Mouse (Mus musculus): ENCODE measurements around the gene Nme7.
A peak's percentile ranks its signal among the peaks of the same experiment; 100 is the strongest.

Gene Nme7

DNA sequence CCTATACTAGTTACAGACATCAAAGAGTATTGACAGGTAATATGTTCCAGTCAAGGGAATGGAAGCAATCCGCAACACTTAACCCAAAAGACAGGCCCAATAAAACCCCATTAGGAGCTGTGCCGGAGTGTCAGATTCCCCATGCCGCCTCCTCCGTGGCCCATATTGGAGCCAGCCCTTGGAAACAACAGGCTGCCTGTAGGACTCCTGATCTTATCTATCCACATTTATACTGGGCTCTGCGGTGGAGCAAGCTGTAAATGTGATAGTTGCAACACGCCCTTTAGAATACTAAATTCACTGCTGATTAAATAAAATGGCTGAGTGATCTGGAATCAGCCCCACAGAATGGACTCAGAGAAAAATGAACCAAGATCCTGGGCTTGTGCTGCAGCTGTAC is 130.1 kb downstream of the Nme7 start:
- DNase-seq (ENCODE audit: low read depth): no peak

DNA sequence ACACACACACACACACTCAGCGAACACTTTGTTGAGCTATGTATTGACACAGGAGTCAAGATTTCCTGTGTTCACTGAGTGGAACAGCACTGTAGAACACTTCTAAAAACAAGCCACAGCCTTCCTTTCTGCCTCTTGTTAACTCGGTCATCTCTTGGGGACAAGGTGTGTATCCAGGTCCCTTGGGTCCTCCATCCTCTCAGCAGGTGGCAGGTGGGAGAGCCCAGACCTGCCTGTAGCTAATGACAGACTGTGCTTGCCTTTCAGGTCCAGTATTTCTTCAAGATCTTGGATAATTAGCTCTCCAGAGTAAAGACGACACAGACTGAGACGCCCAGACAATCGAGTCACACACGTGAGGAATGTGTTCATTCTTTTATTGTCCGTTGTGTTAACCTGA is 132.8 kb downstream of the Nme7 start:
- DNase-seq (ENCODE audit: low read depth): no peak

DNA sequence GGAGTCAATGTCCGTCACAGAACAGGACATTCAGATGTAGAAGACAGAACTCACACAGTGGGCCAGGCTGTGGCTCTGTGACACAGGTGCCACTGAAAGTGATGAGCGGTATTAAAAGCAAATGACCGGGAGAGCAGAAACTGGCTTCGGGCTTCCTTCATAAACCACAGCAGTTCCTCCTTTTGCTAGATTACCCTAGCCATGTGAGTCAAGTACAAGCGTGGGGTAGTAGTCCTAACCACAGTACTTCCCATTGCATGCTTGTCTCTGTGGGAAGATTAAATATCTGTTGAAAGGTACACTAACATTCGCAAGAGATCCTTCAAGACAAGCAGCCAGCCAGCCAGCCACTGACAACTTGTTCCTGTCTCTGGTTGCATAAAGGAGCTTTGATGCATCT is 136.3 kb downstream of the Nme7 start:
- DNase-seq (ENCODE audit: low read depth): no peak

DNA sequence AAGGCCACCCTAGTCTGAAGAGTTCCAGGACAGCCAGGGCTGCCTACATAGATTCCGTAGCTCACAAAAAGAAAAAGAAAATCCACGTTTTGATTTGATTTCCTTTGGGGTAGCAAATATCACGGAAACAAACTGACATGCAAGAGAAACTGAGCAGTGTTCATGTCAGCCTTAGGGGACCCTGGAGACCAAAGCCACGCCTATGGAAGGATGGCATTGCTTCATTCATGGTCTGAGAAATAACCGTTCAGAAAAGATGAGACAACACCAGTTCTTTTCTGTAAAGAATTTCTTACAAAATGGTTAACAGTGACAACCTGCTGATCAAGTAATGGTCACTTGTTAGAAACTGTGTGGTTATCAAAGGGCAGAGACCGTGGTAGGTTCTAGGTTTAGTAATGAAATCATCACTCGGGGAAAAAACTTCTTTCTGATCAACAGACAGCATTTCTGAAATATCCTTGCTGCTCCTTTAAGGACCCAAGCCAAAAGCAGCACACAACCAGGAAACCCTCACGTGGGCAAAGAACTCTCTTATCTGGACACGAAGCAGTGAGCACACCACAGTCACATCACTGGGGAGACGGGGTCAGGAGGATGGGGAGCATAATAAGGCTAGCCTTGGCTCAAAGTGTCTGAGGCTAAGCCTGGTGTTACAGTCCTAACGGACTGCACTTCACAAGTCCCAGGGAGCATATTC is 136.9 kb downstream of the Nme7 start:
- DNase-seq (ENCODE audit: low read depth): no peak

DNA sequence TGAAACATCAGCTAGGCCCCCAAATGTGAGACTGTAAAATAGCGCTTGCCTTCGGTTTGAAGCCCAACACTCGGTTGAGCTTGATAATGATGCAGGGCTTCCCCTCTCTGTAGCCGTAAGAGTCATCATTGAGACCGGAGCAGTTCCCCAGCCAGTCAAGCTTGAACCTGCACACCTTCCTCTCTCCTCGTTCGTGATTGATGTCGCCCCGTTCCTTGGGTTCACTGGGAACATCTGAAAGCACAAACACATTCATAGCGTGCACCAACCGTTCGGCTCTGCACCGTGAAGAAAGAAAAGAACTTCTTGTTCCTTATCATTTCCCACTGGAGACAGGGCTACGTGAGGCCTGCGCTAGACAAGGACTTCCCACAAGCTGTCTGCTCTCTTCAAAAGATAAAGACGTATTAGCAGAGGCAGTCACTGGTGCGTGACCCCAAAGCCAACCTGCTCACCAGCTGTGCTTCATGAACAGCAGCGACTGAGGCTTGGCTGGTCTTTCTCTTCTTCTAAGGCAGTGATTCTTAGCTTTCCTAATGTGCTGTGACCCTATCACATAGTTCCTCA is 137.6 kb downstream of the Nme7 start:
- DNase-seq (ENCODE audit: low read depth): no peak

DNA sequence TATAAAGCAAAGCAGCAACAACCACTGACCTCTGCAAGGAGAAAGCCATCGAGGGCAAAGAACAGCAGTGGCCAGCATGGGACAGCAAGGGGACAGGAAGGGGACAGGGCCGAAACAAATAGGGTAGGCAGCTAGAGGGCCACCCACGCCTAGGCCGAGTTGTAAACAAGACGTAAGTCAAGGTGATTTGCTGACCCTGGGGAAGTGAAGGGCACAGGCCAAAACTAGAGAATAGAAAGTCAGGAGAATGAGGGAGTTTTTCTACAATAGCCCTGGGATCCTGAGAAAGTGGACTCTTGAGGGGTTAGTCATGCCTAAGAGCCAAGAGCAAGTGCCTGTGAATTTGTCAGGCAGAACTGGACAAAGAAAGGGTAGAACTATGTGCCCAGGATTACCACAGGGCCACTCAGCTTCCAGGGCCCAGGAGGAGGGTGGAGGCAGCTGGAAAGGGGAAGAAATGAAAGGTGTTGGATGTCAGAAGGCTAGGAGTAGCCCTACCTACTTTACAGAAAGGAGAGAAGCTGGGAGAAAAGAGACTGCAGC is 141.8 kb downstream of the Nme7 start:
- no peak for DNase-seq (ENCODE audit: low read depth)

DNA sequence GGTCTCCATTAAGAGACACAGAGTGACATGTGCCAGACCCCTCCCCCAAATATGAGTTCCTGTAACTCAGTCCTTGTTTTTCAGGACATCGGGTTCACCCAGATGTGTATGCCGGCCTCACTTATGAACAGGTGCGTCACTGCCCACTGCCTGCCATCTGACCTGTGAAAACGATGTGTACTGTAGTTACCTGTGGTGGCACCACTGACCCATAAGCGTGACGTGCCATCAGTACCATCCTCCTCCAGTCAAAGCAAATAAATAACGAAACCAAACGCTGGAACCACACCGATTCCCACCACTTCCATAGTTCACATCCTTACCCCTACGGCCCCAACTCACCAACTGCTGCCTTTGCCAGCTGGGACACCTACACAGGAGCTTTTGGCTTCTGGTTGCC is 142.6 kb downstream of the Nme7 start:
- no peak for DNase-seq (ENCODE audit: low read depth)

DNA sequence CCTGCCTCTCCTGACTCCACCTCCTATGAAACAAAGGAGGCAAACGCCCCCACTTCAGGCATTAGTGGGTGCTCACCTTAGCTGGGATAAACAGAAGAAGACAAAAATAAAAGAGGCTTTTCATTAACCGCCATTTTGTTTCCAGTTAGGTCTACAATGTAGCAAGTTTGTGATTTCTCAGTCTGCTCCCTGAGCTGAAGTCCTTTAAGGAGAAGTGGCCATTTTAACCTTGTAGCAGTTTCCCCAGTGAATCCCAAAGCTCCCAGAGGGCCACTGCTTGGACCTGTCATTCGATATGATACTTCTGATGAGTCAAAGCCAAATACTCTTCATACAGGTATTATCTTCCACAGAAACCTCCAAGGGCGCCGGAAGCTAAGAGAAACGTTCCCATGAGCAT is 143.6 kb downstream of the Nme7 start:
- DNase-seq (ENCODE audit: low read depth): no peak

DNA sequence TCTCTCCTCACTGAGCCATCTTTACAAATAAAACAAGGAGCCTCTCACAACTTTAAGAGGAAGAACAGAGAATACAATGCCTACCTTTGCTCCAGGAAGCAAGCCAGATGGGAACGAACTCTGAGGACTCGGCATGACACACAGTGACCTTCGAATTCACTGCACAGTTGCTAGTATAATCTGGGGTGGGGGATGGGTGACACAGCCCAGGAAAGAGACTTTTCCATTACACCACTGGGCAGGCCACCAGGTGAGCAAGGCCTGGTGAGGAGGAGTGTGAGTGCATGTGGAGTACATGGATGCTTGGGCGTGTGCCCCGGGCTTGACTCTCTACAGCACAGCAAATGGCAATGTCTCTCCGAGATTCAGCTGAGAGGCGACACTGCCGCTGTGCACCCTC is 145.7 kb downstream of the Nme7 start:
- no peak for DNase-seq (ENCODE audit: low read depth)

DNA sequence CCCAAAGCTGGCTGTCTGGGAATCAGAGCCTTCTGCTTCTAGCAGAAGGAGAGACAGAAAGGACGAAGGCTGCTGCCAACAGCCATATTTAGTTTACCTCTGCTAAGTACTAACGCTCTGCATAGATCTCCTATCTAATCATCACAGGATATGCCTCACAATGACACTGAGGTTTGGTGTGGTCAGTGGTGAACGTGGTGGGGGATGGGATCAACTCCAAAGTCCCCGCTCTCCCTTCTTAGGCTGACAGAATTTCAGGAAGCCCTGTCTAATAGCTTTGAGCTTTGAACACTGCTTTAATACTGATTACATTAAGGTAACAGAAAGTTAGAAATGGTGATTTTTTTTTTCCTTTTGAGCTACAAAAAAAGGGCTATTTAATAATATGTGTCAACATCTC is 146.3 kb downstream of the Nme7 start:
- DNase-seq (ENCODE audit: low read depth): no peak

DNA sequence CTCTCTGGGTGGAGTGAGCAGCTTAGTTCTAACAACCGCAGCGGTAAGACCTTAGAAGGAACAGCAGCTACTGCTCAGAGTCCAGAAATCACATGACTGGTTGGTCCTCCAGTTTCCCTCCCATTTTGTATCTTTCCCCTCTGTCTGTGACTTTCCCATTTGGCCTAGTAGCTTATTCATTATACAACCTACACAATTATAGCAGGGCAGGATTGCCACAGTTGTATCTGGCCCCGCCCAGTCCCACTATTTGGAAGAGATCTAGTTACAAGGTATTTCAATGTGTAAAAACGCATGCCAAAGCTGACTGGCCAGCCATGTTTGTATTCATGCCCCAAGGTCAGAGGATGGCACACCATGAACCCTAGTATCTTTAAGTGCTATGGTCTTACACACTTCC is 146.7 kb downstream of the Nme7 start:
- DNase-seq (ENCODE audit: low read depth): no peak

DNA sequence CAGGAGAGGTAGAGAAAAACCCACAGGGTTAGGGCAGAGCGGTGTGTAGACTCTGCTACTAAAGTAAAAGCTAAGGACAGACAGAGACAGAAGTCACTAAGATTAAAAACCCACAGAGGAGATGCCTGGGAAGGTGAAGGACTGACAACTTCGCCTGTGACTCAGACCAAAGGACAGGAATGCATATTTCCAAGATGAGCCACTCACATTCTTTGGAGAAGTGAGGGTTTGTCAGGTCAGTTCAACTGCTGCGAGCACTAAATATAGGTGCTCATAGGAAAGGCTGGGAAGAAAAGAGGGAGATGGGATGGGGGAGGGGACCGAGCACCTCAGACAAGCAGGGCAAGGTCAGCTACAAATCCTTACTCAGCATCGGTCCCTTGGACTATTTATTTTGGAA is 147.4 kb downstream of the Nme7 start:
- no peak for DNase-seq (ENCODE audit: low read depth)

DNA sequence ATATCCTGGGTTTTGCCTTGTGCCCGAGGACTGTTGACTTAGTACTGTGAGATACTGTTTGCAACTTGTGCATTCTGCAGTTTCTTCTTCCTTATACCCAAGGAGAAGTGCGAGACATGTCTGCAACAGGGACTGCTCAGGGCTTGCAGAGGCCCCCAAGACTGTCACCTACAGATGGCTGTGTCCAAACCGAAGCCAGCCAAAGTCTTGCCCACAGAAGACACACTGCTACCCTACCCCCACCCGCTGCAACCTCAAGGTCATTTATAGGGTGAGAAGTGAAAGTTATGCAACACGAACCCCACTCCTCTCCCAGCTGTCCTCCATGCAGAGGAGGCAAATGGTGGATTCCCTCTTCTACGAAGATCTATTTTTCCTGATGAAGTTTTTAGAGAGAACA is 148.7 kb downstream of the Nme7 start:
- DNase-seq (ENCODE audit: low read depth): no peak

DNA sequence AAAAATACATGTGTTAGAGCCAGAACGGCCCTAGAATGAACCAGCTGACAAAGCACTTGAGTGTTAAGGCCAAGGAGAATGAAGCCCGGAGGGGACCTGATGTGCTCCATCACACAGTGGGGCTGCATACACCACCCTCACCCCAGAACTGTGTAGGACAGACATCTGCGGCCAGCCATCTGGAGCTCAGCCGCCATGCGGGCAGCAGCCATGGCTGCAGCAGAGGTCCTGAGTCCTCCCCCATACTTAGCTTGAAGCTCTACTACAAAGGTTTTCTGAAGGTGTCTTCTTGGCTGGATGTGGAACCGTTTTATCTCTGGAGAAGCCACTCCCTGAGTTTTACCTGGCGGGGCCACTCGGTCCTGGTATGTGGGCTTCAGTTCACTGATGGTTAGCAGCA is 149.2 kb downstream of the Nme7 start:
- no peak for DNase-seq (ENCODE audit: low read depth)

DNA sequence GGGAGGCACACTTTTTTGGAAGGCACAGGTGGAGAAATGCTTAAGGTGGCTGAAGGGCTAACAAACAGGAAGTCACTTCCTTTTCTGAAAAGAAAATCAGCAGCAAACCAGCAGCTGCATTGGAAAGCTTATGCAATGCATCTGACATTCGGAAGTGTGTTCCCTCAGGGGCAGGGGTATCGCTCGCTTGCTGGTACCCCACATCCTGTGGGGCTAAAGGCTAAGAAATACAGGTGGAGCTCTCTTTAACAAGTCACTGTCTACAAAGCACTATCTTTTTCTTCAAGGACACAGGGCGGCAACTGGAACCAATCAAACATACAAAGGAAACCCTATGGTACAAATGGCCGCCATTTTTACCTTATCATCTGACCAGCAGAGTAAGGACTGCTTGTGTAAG is 149.8 kb downstream of the Nme7 start:
- no peak for DNase-seq (ENCODE audit: low read depth)

DNA sequence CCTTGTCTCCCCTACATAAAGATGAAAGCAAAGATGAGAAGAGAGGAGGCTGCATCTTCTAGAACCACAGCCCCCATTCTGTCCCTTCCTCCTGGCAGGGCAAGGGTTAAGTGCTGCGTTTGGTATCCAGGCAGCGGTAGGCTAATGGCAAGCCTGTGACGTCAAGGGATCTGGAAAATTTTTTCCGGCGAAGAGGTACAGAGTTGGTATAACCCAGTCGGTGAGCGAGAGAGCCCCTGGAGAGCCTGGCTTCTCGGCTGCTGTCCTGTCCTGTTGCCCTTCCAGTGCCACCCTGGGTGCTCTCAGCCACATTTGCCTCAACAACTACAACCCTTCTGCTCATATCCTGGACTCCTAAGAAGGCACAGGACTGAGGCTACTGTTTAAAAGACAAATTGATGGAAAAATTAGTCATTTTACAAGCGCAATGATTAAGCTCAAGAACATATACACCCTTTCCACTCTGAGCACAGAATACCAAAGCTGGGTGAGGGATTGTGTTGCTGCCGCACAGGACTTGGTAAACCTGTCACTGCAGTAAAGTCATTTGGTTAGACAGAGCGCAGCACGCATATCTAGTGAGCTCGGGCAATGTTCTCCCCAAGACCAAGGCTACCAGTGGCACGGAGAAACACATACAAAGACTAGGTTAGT is 151.0 kb downstream of the Nme7 start:
- no peak for DNase-seq (ENCODE audit: low read depth)

DNA sequence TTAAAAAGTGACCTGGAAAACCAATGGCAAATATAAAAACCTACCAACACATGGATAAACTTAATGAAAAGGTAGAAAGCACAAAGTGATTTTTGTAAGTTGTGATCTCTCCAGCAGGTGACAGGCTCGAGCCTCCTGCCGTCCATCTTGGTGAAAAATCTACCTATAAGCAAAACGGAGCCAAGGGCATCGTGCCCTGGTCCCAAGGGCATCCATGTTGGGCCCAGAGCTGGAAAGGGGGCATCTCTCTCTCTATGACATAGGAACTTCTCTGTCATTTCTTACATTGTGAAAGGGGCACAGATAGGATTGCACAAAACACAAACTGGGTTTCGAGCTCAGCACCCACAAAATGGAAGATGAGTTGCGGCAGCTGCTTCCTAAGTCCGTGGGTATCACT is 151.7 kb downstream of the Nme7 start:
- no peak for DNase-seq (ENCODE audit: low read depth)

DNA sequence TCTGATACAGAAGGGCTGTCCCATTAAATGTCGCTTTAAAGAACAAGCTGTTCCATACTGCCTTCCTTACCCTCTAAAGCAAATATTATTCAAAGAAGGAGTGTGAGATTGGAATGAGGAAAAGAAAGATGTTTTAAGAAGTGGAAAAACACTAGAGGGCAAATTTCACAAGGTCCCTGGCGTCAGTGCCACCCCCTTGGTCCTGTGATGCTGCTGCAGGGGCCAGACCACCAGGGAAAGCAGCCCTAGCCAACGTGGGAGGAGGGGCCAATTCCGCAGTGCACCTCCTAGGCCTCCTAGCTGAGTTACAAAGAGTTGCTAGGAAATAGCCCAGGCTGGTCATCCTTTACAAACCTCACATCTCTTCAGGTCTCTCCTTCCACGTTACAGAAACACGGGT is 152.1 kb downstream of the Nme7 start:
- no peak for DNase-seq (ENCODE audit: low read depth)

DNA sequence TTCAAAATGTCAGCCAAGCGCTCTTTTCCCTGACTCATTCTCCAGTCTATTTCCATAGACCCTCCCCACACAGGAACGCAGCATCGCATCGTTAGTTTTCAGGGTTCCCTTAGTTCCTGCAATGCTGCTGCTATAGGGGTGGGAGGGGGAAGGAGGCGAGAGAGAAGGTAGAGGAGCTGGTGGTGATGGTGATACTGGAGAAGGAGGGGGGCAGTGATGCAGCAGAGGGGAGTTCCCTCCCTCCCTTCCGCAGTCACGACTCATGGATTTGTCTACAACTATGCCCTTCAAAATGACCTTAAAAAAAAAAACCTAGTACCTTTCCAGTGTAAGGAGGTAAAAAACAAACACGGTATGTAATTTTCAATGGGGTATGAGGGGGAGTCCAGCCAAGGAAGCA is 152.8 kb downstream of the Nme7 start:
- no peak for DNase-seq (ENCODE audit: low read depth)

DNA sequence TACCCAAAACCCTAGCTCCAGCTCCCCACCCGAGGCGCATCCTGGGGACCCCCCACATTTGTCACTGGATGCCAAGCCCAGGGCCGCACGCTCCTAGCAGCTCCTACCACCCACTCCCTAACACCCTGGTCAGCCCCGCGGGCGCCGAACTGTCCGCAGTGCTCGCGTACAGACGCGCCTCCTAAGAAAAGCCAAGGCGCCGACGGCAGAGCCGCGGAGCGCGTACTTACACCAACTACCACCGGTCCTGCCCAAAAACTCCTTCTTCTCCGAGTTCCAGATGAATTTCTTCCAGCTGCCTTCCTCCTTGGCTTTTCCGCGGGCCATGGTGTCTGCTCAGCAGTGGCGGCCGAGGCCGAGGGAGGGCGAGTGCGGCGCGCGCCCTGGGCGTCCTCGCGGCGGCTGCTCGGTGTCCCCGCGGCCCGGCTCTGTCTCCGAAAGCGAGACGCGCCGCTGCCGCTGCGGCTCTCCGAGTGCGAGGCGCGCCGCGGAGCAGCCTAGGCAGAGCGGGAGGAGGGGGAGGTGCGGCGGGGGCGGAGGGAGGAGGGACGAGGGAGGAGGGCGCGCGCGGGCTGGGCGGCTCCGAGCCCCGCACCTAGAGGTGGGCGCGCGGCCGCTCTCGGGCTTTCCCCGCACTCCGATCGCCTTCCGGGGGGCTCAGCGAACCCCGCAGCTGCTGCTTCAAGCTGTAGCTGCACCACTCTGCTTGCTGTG is 153.8 kb downstream of the Nme7 start:
- DNase-seq (ENCODE audit: low read depth): no peak

DNA sequence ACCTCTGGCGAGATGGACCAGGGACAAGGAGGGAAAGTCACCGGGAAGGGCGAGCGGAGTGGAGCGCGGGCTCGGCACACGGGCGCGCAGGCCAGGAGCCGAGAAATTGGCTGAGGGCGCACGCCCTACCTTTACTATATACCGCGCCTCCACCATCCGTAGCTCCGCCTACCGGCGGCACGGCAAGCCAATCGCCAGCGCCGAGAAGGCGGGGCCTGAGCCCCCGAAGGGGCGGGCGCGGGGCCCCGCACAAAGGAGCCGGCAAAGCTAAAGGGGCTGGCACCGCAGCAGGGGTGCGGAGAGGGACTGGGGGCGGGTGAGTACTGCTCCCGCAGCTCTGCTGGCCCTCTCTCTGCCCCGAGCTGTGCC is 154.3 kb downstream of the Nme7 start, which contains the start of gene Atp1b1:
Atp1b1 (minus strand) TSS at position 111 of the 369 bp plus-strand sequence.
- peak; percentile 59 for DNase-seq (ENCODE audit: low read depth)

DNA sequence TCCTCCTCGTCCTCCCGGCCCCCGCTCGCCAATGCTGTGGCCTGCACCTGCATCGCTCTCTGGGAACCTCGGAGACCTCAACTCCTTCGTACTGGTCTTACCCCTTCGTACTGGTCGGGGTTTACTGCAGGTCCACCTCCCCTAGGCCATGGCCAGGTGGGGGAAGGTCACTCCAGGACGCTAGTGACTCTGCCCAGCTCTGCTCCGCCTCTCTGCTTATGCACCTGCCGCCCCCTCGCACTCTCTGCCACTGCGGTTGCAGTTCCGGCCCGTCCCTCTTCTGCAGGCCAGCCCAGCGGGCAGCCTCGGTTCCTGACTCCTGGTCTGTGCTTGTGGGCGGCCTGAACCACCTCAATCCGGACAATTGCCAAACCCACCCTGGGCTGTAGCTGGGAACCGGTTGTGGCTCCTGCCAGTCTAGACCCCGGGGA is 154.7 kb downstream of the Nme7 start:
- no peak for DNase-seq (ENCODE audit: low read depth)
